Mouse (Mus musculus) adrenal gland, adult 2 months (tissue): ENCODE results near the gene Tubb1. TPM values are rescaled to one million over a fixed set of nuclear protein-coding genes. Genes with fewer than 3 reads are reported as not detected.

ENCODE experiments used
- DNase-seq: peaks from one replicate; pipeline ENCODE4 v3.0.0; 2021
- polyA plus RNA-seq: library from polyadenylated mRNA; depleted of rRNA; stranded (reverse); fragments of >200 nt; gene quantifications from 2 replicates; pipeline ENCODE4 v1.2.3, GENCODE M21; 2012; rRNA removed
- total RNA-seq, 2 experiments: library from RNA; stranded (reverse); gene quantifications; 2 replicates each; pipeline ENCODE4 v1.2.3; 2021

Tubb1 gene
- total and polyA plus RNA-seq, 3 experiments: 0.61 to 1.1 (median 0.66) TPM

DNA sequence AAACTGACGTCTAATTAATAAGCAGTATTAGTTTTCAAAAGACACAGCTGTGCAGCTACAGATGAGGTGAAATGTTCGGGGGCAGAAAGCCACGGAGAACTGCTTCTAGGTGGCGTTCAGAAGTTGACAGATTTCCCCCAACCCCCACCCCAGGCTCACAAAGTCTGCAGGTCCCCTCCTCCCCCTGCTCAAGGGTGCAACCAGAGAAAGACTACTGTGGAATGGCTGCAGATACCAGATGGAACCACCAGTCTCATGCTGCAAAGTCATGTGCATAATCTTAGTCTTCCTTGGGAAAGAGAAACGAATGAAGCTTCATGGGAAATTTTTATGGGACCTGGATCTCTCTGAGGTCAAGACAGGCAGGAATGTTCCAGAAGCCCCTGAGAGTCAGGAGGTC lies 51.8 kb downstream of the Tubb1 start:
- no peak for DNase-seq

DNA sequence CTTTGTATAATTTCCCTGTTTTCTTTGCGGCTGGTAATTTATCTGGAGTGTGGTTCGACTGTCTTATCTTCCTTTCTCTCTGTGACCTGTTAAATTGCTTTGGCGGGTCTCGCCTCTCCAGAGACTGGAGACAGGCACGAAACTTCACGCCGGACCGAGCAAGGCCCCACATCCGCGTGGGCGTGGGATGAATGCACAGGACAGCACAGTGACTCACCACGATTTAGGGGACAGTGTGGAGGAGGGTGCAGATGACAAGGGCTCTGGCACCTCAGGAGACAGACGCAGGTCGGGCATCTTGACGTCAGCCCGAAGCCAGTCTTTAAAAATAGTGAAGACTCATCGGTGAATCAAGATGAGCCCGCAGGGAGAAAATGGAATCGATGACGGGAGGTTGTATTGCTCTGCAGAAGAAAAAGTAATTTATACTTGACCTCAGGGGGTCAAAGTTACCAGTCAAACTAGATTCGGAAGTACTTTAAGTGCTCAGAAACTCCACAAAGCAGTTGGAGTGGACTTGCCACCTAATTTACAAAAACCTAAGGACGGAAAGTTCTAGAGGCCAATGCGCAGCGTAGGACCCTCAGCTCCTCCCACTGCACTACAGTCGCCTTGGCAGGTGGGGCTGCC lies 52.5 kb downstream of the Tubb1 start:
- peak; percentile 64 for DNase-seq

Other genes with a start within 250 kb of the Tubb1 start
- gene Gnas, start 166.4 kb upstream of the Tubb1 start, total RNA-seq: 1,000 to 10,000 TPM; 2,774 to 2,898 TPM
- 1,329 and 1,576 TPM in 2 replicates for gene Gnas, start 166.4 kb upstream of the Tubb1 start, polyA plus RNA-seq
- gene Gm20721, start 104.0 kb upstream of the Tubb1 start, total RNA-seq: 1 to 10 TPM; 2.1 to 2.5 TPM
- gene Gm20721, start 104.0 kb upstream of the Tubb1 start, polyA plus RNA-seq: 0.07 TPM in 1 of 2 replicates, not detected in the other
- 10 to 100 TPM; 48.8 to 58.7 TPM for gene Nelfcd, start 34.9 kb upstream of the Tubb1 start, total RNA-seq
- gene Nelfcd, start 34.9 kb upstream of the Tubb1 start, polyA plus RNA-seq: 74.1 and 81.2 TPM in 2 replicates
- gene Ctsz, start 11.7 kb upstream of the Tubb1 start, total RNA-seq: 100 to 1,000 TPM; 189 to 272 TPM
- gene Ctsz, start 11.7 kb upstream of the Tubb1 start, polyA plus RNA-seq: 221 and 303 TPM in 2 replicates
- 100 to 1,000 TPM; 289 to 654 TPM for gene Atp5e, start 13.4 kb downstream of the Tubb1 start, total RNA-seq
- gene Atp5e, start 13.4 kb downstream of the Tubb1 start, polyA plus RNA-seq: 402 and 484 TPM in 2 replicates
- gene Prelid3b, start 22.4 kb downstream of the Tubb1 start, total RNA-seq: 100 to 1,000 TPM; 120 to 137 TPM
- 33.9 and 39.0 TPM in 2 replicates for gene Prelid3b, start 22.4 kb downstream of the Tubb1 start, polyA plus RNA-seq
- under 1 TPM; 0.10 to 0.12 TPM for gene Zfp831, start 192.8 kb downstream of the Tubb1 start, total RNA-seq
- gene Zfp831, start 192.8 kb downstream of the Tubb1 start, polyA plus RNA-seq: 0.03 TPM in 2 replicates